Mouse (Mus musculus) forebrain, embryonic 15.5 days (tissue): ENCODE measurements around the gene Cdc25a. TPM values are rescaled to one million over a fixed set of nuclear protein-coding genes. Genes with fewer than 3 reads are reported as not detected.

Source experiments
- ATAC-seq: fragments of 200-750 bp; cut with Nextera tagmentation; replicated peaks from 2 replicates; pipeline ENCODE4 v1.8.0; 2017; ENCODE audit warnings: mild to moderate bottlenecking, moderate TSS enrichment, moderate library complexity
- H3K27ac ChIP-seq: fragments of 300-500 bp; sonication (generic); replicated peaks from 2 replicates; pipeline ENCODE4 v1.5.1; 2015; ENCODE audit warnings: mild to moderate bottlenecking, inconsistent platforms
- H3K27me3 ChIP-seq: fragments of 300-500 bp; sonication (generic); 2 replicates; pipeline ENCODE4 v1.6.1; 2015; ENCODE audit warnings: inconsistent platforms
- H3K36me3 ChIP-seq: fragments of 300-500 bp; sonication (generic); 2 replicates; pipeline ENCODE4 v1.6.1; 2015; ENCODE audit warnings: mild to moderate bottlenecking, inconsistent platforms
- H3K4me1 ChIP-seq: fragments of 300-500 bp; sonication (generic); 2 replicates; pipeline ENCODE4 v1.6.1; 2015; ENCODE audit warnings: inconsistent platforms
- H3K4me2 ChIP-seq: fragments of 300-500 bp; sonication (generic); replicated peaks from 2 replicates; pipeline ENCODE4 v1.6.1; 2015; ENCODE audit warnings: mild to moderate bottlenecking, inconsistent platforms
- H3K4me3 ChIP-seq: fragments of 300-500 bp; sonication (generic); 2 replicates; pipeline ENCODE4 v1.5.1; 2015; ENCODE audit warnings: mild to moderate bottlenecking, inconsistent platforms
- H3K9ac ChIP-seq: fragments of 300-500 bp; sonication (generic); replicated peaks from 2 replicates; pipeline ENCODE4 v1.6.1; 2015; ENCODE audit warnings: mild to moderate bottlenecking, inconsistent platforms
- H3K9me3 ChIP-seq: fragments of 300-500 bp; sonication (generic); 2 replicates; pipeline ENCODE4 v1.6.1; 2016; ENCODE audit warnings: inconsistent platforms
- WGBS: fragments of 180-500 bp; shearing (Covaris S2); methylation state at CpG from one replicate; pipeline ENCODE4 v1.1.7; 2015; ENCODE audit warnings: mixed read lengths; 5-methylcytosine and 5-hydroxymethylcytosine counted together
- polyA plus RNA-seq: library from polyadenylated mRNA; unstranded; fragments of >200 nt; fragmentation: Nextera tagmentation; extraction: Ambion mirVana; gene quantifications from 2 replicates; pipeline ENCODE4 v1.2.1, GENCODE M21; 2015

The Cdc25a gene
- polyA plus RNA-seq, 1 experiment from 2014 or later = 22.7 TPM

DNA sequence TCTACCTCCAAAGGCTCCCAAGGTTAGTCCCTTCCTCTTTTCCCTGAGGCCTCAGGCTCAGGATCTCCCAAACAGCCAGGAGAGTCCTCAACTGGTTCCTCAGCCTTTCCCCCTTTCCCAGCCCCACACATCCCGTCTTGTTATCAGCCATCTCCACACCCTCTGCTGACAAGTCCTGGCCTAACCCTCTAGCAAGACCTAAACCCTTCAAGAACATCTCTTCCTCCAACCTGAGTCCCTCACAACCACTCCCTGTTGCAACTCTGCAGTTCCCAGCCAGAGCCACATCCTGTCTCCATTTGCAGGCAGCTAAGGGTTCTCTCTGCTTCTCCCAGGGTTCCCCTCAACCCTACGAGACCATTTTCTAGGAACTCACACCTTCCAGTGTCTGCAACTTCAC lies 9.2 kb upstream of the Cdc25a start:
- Histone ChIP-seq H3K9me3 (no peaks in the 10 kb centered on the region), H3K27me3 (no peaks in the 10 kb centered on the region), H3K4me2 (no peak overlapping the region), H3K27ac (no peak overlapping the region), H3K4me3 (no peak overlapping the region), H3K36me3 (no peaks in the 10 kb centered on the region), H3K9ac (no peak overlapping the region), H3K4me1 (peaks cover 4% of the 10 kb centered on the region; the same call in 1 of the 2 replicates)
- 86% methylated on average over 2 of the region's 2 CpGs for WGBS
- ATAC-seq = no peak

DNA sequence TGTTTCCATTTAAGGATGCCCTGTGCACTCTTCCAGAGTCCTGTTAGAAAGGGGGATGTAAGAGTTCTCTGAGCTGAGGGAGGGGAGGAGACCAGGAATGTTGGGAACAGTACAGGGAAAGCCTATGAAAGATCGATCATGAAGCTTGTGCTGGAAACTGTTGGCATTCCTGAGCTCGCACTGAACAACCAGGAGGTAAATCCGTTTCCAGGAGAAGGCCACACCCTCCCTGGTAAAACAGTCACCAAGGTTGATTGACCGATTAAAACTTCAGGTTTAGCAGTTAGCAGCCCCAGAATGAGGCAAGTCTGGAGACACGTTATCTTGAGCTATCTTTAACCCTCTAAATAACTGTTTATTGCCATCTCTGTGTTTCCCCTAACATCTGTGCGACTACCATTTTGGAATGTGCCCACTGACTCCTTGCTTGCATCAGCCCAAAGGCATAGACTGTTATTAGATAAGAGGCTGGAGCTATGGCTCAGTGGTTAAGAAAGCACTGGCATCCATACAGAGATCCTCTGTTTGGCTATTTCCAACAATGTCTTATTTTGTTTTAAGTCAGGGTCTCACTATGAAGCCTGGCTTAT lies 4.3 kb upstream of the Cdc25a start:
- Histone ChIP-seq H3K27me3 (no peaks in the 10 kb centered on the region), H3K36me3 (no peaks in the 10 kb centered on the region), H3K4me2 (no peak overlapping the region), H3K9me3 (no peaks in the 10 kb centered on the region), H3K4me3 (no peak overlapping the region), H3K27ac (no peak overlapping the region), H3K9ac (no peak overlapping the region), H3K4me1 (0 out of 2 replicates have a peak, but pooled peaks cover 4% of the 10 kb centered on the region)
- no peak for ATAC-seq
- 45% methylated on average over 6 of the region's 6 CpGs for WGBS

DNA sequence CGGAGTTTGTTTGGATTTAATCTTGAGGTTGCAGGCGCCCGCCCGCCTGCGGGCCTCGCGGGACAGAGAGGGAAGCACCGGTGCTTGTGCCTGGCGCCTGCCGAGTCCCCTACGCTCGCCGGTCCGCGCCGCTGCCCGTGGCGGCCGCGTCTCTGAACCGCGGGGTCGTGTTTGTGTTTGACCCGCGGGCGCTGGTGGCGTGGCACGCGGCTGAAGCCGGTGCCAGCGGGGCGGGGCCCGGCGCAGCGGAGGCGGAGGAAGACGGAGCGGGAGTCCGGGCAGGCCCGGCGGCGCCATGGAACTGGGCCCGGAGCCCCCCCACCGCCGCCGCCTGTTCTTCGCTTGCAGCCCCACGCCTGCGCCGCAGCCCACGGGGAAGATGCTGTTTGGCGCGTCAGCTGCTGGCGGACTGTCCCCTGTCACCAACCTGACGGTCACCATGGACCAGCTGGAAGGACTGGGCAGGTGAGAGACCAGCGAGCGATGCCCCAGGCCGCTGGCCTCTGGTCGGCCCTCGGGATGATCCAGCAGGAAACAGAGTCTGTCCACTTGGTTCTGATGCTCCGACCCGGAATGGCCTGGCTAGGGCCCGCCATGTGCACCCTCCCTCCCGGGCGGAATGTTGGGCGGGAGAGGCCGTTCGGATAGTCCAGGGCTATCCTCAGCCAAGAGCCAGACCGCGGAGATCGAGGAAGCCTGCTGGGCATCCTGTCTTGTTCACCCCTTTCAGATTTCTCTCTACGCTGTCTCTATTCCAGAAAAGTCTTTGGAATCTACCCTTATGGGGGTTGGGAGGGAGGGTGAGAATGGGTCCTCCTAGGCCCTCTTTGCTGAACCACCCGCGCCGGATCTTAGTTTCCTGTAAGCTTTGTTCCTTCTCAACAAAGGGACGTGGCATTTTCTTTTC lies 569 bp downstream of the Cdc25a start:
- peak overlapping the region; percentile 93 for H3K9ac ChIP-seq
- H3K4me1 ChIP-seq = peaks cover 17% of the 10 kb centered on the region
- no peaks in the 10 kb centered on the region for H3K9me3 ChIP-seq
- peak; percentile 72 for ATAC-seq
- H3K4me3 ChIP-seq = peak overlapping the region; percentile 88
- under 1% methylated on average over 72 of the region's 76 CpGs for WGBS
- H3K27ac ChIP-seq = peak overlapping the region; percentile 85
- H3K36me3 ChIP-seq = peaks cover 23% of the 10 kb centered on the region
- H3K27me3 ChIP-seq = no peaks in the 10 kb centered on the region
- peak overlapping the region; percentile 61 for H3K4me2 ChIP-seq

DNA sequence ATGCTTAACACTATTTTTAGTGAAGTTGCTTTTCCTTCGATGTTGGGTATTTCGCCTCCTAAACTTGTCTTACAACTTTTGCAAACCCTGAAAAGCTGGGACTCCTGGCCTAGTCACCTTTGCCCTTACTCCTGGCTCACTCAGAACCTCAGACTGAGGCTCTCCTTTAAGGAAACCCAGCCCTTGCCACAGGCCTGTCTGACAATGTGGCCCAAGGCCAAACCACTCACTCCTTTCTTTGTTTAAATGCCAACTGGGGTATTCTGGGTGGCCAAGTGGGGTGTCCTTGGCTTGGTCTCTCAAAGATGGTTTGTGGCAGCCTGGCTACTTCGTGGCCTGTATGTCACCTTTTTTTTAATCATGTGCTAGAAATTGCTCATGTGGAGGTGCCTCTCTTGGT lies 1.4 kb downstream of the Cdc25a start:
- no peaks in the 10 kb centered on the region for H3K27me3 ChIP-seq
- ATAC-seq = no peak
- H3K4me2 ChIP-seq = peak overlapping the region; percentile 61
- 4% methylated on average over 3 of the region's 3 CpGs for WGBS
- peaks cover 17% of the 10 kb centered on the region for H3K4me1 ChIP-seq
- peaks cover 29% of the 10 kb centered on the region for H3K36me3 ChIP-seq
- peak overlapping the region; percentile 85; the same call in 1 of the 2 replicates for H3K27ac ChIP-seq
- peak overlapping the region; percentile 88 for H3K4me3 ChIP-seq
- no peaks in the 10 kb centered on the region for H3K9me3 ChIP-seq
- peak overlapping the region; percentile 93 for H3K9ac ChIP-seq

DNA sequence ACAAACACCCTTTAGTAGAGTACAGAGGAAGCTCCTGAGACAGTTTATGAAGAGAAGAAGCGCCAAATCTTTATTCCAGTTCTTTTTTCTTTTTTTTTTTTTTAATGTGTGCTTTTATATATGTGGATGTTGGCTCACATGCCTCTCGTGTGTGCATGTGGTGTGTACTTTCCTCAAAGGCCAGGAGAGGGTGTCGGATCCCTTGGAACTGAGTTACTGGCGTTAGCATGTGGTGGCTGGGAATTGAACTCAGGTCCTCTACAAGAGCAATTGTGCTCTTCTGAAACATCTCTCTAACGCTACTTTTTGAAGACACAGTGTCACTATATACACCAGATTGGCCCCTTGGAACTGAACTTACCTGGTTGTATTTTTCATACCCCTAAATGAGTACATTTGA lies 2.3 kb downstream of the Cdc25a start:
- 71% methylated on average over 5 of the region's 5 CpGs for WGBS
- Histone ChIP-seq H3K9ac (no peak overlapping the region), H3K36me3 (peaks cover 38% of the 10 kb centered on the region)

DNA sequence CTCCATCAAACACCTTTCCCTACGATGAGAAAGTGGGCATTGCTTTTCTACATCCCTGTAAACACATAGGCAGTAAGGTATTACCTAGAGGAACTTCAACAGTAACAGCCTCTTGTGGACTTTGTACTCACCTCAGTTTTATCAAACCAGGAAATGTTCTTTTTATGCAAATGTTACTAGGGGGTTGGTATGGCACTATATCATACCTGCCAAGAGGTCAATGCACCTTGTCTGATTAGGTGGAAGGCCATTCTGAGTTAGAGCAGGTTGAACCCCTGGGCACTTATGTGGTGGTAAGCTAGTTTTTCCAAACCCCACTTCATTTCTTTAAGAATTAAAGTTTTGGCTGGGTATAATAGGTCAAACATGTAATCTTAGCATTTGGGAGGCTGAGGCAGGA lies 3.9 kb downstream of the Cdc25a start:
- Histone ChIP-seq H3K4me2 (no peak overlapping the region), H3K27me3 (no peaks in the 10 kb centered on the region), H3K4me1 (peaks cover 17% of the 10 kb centered on the region), H3K27ac (no peak overlapping the region), H3K36me3 (peaks cover 52% of the 10 kb centered on the region), H3K9me3 (no peaks in the 10 kb centered on the region), H3K9ac (no peak overlapping the region), H3K4me3 (no peak overlapping the region)
- WGBS = 95% methylated on average over 1 of the region's 1 CpGs
- ATAC-seq = no peak

More for the DNA sequence above, 2.3 kb downstream of the Cdc25a start:
- H3K4me3 ChIP-seq = peak overlapping the region; percentile 88
- H3K4me2 ChIP-seq = peak overlapping the region; percentile 61
- H3K9me3 ChIP-seq = no peaks in the 10 kb centered on the region
- no peak for ATAC-seq
- peaks cover 17% of the 10 kb centered on the region for H3K4me1 ChIP-seq
- no peak overlapping the region for H3K27ac ChIP-seq
- H3K27me3 ChIP-seq = no peaks in the 10 kb centered on the region

DNA sequence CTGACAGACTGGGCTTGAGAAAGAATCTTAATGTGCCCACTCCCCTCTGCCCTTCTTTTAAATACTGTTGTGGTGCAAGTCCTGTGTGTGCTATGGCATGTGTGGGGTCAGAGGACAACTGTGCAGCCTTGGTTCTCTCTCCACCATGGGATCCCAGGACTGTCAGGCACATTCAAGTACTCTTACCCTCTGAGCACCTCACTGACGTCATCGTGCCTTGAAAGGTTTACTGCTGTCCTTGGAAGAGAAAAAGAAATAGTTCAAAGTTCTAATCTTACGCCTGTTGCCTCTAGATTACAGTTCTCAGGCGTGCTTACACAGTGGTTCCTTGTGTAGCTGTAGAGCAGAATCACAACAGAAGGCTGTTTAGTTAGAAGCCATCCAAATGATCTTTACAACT lies 10.9 kb downstream of the Cdc25a start:
- no peak overlapping the region for H3K27ac ChIP-seq
- 91% methylated on average over 4 of the region's 4 CpGs for WGBS
- no peak for ATAC-seq

DNA sequence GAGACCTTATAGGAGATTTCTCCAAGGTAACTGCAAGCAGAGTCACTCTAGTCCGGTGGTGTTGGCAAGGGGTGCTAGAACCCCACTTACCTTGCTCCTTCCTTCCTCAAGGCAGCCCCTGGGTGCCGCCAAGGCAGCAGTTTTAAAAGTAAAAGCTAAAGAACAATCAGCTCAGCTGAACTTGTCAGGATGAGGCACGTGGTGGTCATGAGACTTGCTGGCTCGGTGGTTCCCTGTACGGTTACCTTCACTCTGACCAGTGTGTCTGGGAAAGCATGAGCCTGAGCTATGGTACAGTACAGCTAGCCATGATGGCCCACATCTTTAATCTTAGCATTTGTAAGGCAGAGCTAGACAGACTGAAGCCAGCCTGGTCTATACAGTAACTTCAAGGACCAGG lies 11.9 kb downstream of the Cdc25a start:
- no peak for ATAC-seq
- 94% methylated on average over 5 of the region's 5 CpGs for WGBS
- Histone ChIP-seq H3K9me3 (no peaks in the 10 kb centered on the region), H3K27ac (no peak overlapping the region), H3K4me1 (no peaks in the 10 kb centered on the region), H3K4me3 (no peak overlapping the region), H3K4me2 (no peak overlapping the region), H3K36me3 (peaks cover 96% of the 10 kb centered on the region), H3K27me3 (no peaks in the 10 kb centered on the region), H3K9ac (no peak overlapping the region)

More for the DNA sequence above, 10.9 kb downstream of the Cdc25a start:
- H3K4me3 ChIP-seq = no peak overlapping the region
- no peaks in the 10 kb centered on the region for H3K27me3 ChIP-seq
- no peak overlapping the region for H3K4me2 ChIP-seq
- H3K4me1 ChIP-seq = no peaks in the 10 kb centered on the region
- peaks cover 94% of the 10 kb centered on the region for H3K36me3 ChIP-seq
- no peaks in the 10 kb centered on the region for H3K9me3 ChIP-seq
- no peak overlapping the region for H3K9ac ChIP-seq

DNA sequence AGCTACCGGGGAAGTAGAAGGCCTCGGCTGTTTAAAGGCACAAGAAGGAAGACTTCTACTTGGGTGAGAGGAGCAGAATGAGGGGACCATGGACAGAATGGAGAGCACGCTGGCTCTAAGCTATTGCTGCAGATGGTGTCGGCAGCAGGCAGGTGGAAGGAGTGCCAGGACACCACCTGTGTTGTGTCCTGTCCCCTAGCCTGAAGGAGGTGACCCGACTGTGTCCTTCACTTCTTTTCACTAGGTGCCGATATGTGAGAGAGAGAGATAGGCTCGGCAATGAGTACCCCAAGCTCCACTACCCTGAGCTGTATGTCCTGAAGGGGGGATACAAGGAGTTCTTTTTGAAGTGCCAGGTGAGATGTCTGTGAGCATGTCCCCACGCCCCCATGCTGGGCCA lies 16.1 kb downstream of the Cdc25a start:
- H3K9me3 ChIP-seq = no peaks in the 10 kb centered on the region
- H3K4me3 ChIP-seq = no peak overlapping the region
- H3K27ac ChIP-seq = no peak overlapping the region
- WGBS = 90% methylated on average over 8 of the region's 8 CpGs
- no peak for ATAC-seq
- no peak overlapping the region for H3K9ac ChIP-seq
- H3K27me3 ChIP-seq = no peaks in the 10 kb centered on the region
- H3K4me2 ChIP-seq = no peak overlapping the region
- H3K4me1 ChIP-seq = peaks cover 2% of the 10 kb centered on the region; the same call in 1 of the 2 replicates
- H3K36me3 ChIP-seq = peaks cover 66% of the 10 kb centered on the region

DNA sequence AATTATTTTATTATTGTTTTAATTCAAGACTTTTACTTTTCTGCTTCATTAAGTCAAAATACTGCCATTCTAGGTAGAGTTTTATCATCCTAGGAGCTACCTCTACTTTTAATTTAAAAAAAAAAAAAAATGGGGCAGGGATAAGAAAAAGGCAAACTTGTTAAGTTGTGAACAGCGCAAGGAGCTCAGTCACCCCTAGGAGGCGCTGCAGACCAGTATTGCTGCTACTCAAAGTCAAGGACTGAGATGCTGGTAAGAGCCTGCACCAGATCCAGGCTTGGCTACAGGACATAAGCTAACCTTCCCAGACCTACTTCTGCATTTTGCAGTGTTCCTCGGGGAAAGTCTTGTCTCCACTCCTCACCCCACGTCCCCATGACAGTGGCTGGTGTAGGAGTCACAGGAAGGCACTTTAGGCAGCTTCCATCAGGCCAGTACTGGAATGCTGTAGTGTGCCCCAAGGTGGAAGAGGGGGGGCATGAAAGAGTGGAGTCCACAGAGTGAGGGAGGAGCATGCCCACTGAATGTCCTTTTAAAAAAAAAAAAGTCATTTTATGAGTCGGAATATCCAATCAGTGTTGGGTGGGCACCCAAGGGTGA lies 17.4 kb downstream of the Cdc25a start:
- H3K27ac ChIP-seq = no peak overlapping the region
- 0 out of 2 replicates have a peak, but pooled peaks have one; percentile 23 for ATAC-seq
- peaks cover 2% of the 10 kb centered on the region; the same call in 1 of the 2 replicates for H3K4me1 ChIP-seq
- H3K4me3 ChIP-seq = no peak overlapping the region
- H3K9me3 ChIP-seq = no peaks in the 10 kb centered on the region
- no peak overlapping the region for H3K4me2 ChIP-seq
- peaks cover 55% of the 10 kb centered on the region for H3K36me3 ChIP-seq
- WGBS = 62% methylated on average over 5 of the region's 5 CpGs
- no peak overlapping the region for H3K9ac ChIP-seq
- no peaks in the 10 kb centered on the region for H3K27me3 ChIP-seq

DNA sequence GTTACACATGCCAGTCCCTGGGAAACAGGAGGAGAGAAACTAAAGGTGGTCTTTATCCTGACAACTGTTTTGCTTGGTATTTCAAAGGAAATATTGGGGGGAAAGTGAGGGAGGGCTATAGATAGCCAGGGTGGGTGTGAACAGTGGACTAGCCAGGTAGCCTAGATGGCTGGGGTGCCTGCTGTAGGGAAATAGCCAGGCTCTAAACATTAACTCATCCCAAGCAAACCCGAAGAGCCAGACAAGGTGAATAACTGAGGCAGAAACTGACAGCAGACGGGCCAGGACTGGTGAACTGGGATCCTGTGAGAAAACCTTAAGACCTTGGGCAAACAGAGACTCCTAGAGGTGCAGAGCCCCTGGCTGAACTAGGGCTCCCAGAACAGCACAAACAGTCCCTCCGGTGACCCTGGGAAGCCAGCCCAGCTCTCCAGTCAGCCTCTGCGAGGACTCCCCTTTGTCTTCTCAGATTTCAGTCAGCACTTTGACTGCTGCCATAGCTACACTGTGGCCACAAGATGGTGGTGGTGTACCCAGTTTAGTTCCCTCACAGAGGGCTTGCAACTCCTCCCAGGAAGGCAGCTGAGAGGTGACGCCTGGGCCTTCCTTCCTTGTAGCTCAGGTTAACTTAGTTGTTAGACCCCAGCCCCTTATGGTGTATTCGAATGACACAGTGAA lies 19.2 kb downstream of the Cdc25a start:
- H3K4me2 ChIP-seq = no peak overlapping the region
- H3K27ac ChIP-seq = peak overlapping the region; percentile 84
- H3K9ac ChIP-seq = no peak overlapping the region
- peaks cover 37% of the 10 kb centered on the region for H3K36me3 ChIP-seq
- WGBS = 39% methylated on average over 6 of the region's 6 CpGs
- no peak overlapping the region for H3K4me3 ChIP-seq
- H3K4me1 ChIP-seq = peaks cover 2% of the 10 kb centered on the region; the same call in 1 of the 2 replicates
- no peaks in the 10 kb centered on the region for H3K9me3 ChIP-seq
- no peaks in the 10 kb centered on the region for H3K27me3 ChIP-seq
- peak; percentile 77 for ATAC-seq
